In the genomic region with DNA sequence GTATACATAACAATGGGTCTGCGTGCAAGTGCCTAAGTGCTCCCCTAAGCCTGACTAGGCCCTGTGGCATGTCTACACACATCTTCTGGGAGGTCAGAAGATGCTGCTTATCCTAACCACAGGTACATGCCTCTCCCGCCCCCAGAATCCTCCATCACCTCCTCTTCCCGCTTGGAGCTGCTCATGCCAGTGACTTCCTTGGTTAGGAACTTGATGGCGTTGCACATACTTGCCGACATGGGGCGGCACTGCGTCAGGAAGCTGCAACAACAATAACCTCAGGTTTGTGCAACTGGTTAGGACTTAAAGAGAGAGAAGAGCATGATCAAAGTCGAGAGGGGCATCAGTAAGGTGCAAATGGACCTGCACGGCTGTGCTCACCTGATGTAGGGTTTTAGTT, we compare ENCODE assay signal across 28 mouse cellular contexts. TPM values are rescaled to one million over a fixed set of nuclear protein-coding genes. Genes with fewer than 3 reads are reported as not detected.
DNase-seq lines count a peak whose midpoint lies in the region; ATAC-seq lines count a peak whose summit lies in the region.
"Had no signal": no experiment of that assay in that cellular context is flagged by ENCODE, and none has a peak within 500 bp of the region (broad histone marks: within the 10 kb centered on the region; RNA-seq: fewer than 3 reads in every experiment).

No protein-coding gene starts in this region.

- no peak overlapping the region for H3K4me2 ChIP-seq in heart, embryonic 11.5 days
- H3K4me2 ChIP-seq in hindbrain, embryonic 13.5 days, result no peak overlapping the region
- H3K4me2 ChIP-seq: embryonic facial prominence, embryonic 12.5 days; forebrain, embryonic 12.5 days; forebrain, embryonic 15.5 days; heart, embryonic 12.5 days; heart, embryonic 15.5 days; hindbrain, embryonic 14.5 days had no signal

- H3K36me3 ChIP-seq in heart, embryonic 11.5 days (ENCODE audit: control insufficient read depth, insufficient read depth, low read length), result peaks cover 16% of the 10 kb centered on the region
- H3K36me3 ChIP-seq in hindbrain, embryonic 13.5 days, result peaks cover 52% of the 10 kb centered on the region

- no peak overlapping the region for H3K9ac ChIP-seq in heart, embryonic 11.5 days (ENCODE audit: low read depth, low read length)
- no peak overlapping the region for H3K9ac ChIP-seq in hindbrain, embryonic 13.5 days
- H3K9ac ChIP-seq: embryonic facial prominence, embryonic 12.5 days; forebrain, embryonic 12.5 days; forebrain, embryonic 15.5 days; heart, embryonic 12.5 days; heart, embryonic 15.5 days; hindbrain, embryonic 14.5 days had no signal

- WGBS in heart, embryonic 11.5 days (ENCODE audit: insufficient replicate concordance), result 84% methylated on average over 9 of the region's 9 CpGs
- 92% methylated on average over 9 of the region's 9 CpGs for WGBS in hindbrain, embryonic 13.5 days

- H3K27me3 ChIP-seq in heart, embryonic 11.5 days (ENCODE audit: control insufficient read depth, insufficient read depth, low read length), result no peaks in the 10 kb centered on the region
- H3K27me3 ChIP-seq in hindbrain, embryonic 13.5 days, result no peaks in the 10 kb centered on the region
- H3K27me3 ChIP-seq: embryonic facial prominence, embryonic 12.5 days; forebrain, embryonic 12.5 days; forebrain, embryonic 15.5 days; heart, embryonic 12.5 days; heart, embryonic 15.5 days; Patski had no signal

- peak; percentile 86 for DNase-seq in heart, adult 11 months
- DNase-seq in ES-CJ7 (ENCODE audit: low read depth, low spot score) (peak; percentile 55), ZHBTc4 (ENCODE audit: low read depth, low spot score) (peak; percentile 59)
- no peak for DNase-seq in thymus, postnatal 10 days (ENCODE audit: low spot score in 2 of 2)
- DNase-seq: adrenal gland, adult 8-10 months; adrenal gland, postnatal 25 days; cerebellum, adult 8-10 months; cerebellum, postnatal 14 days; gastrocnemius, postnatal 36 days; heart, postnatal 10 days; heart, postnatal 36 days; kidney, adult 18-20 months had no signal

- peaks cover 11% of the 10 kb centered on the region for H3K4me1 ChIP-seq in heart, embryonic 11.5 days (ENCODE audit: control insufficient read depth, insufficient read depth, low read length)
- peaks cover 26% of the 10 kb centered on the region for H3K4me1 ChIP-seq in hindbrain, embryonic 13.5 days (replicated peaks)

- H3K9me3 ChIP-seq in heart, embryonic 11.5 days (replicated peaks; ENCODE audit: control insufficient read depth, low read length), result no peaks in the 10 kb centered on the region
- no peaks in the 10 kb centered on the region for H3K9me3 ChIP-seq in hindbrain, embryonic 13.5 days
- H3K9me3 ChIP-seq: embryonic facial prominence, embryonic 12.5 days; forebrain, embryonic 12.5 days; forebrain, embryonic 15.5 days; G1E; heart, embryonic 12.5 days; heart, embryonic 15.5 days; hindbrain, embryonic 10.5 days had no signal

- no peak for ATAC-seq in heart, embryonic 11.5 days (replicated peaks; ENCODE audit: insufficient number of reproducible peaks, low FRiP score, low TSS enrichment)
- ATAC-seq in hindbrain, embryonic 13.5 days (ENCODE audit: low FRiP score), result no peak
- ATAC-seq: activated CD4-positive, CD25-positive, alpha-beta regulatory T cell, adult 4 months; CD4-positive, CD25-positive, alpha-beta regulatory T cell, adult 4 months; forebrain, embryonic 15.5 days; hindbrain, postnatal 0 days; inflammation-experienced regulatory T-cells, adult 6 months; intestine, embryonic 16.5 days; Patski had no signal

- no peak overlapping the region for H3K4me3 ChIP-seq in heart, embryonic 11.5 days (ENCODE audit: low read depth, low read length)
- no peak overlapping the region for H3K4me3 ChIP-seq in hindbrain, embryonic 13.5 days
- H3K4me3 ChIP-seq: embryonic facial prominence, embryonic 12.5 days; forebrain, embryonic 12.5 days; forebrain, embryonic 15.5 days; heart, embryonic 12.5 days; heart, embryonic 15.5 days; hindbrain, embryonic 10.5 days had no signal

- no peak overlapping the region for H3K27ac ChIP-seq in heart, embryonic 11.5 days (ENCODE audit: low read depth, low read length)
- no peak overlapping the region for H3K27ac ChIP-seq in hindbrain, embryonic 13.5 days
- H3K27ac ChIP-seq: embryonic facial prominence, embryonic 12.5 days; forebrain, embryonic 12.5 days; forebrain, embryonic 15.5 days; heart, embryonic 15.5 days; hindbrain, embryonic 10.5 days; hindbrain, embryonic 14.5 days; hindbrain, postnatal 0 days had no signal

RNA-seq across cellular contexts. Expression of a gene that starts 2.8 kb away (rescaled TPM):
- polyA plus RNA-seq in heart, embryonic 11.5 days (2014; fragmentation: Nextera tagmentation; extraction: Ambion mirVana), result 115 and 122 TPM in 2 replicates
- 126 TPM in 2 replicates for polyA plus RNA-seq in hindbrain, embryonic 13.5 days (2015; fragmentation: Nextera tagmentation; extraction: Ambion mirVana)

RNA-seq across cellular contexts. Expression of a gene that starts 3.0 kb away (rescaled TPM):
- 56.7 and 58.6 TPM in 2 replicates for polyA plus RNA-seq in heart, embryonic 11.5 days (2014; fragmentation: Nextera tagmentation; extraction: Ambion mirVana)
- polyA plus RNA-seq in hindbrain, embryonic 13.5 days (2015; fragmentation: Nextera tagmentation; extraction: Ambion mirVana), result 77.0 and 77.9 TPM in 2 replicates

RNA-seq across cellular contexts. Expression of a gene that starts 10.3 kb away (rescaled TPM):
- 48.2 and 50.8 TPM in 2 replicates for polyA plus RNA-seq in heart, embryonic 11.5 days (2014; fragmentation: Nextera tagmentation; extraction: Ambion mirVana)
- 67.5 and 72.2 TPM in 2 replicates for polyA plus RNA-seq in hindbrain, embryonic 13.5 days (2015; fragmentation: Nextera tagmentation; extraction: Ambion mirVana)

RNA-seq across cellular contexts. Expression of a gene that starts 10.5 kb away (rescaled TPM):
- 0.76 and 1.2 TPM in 2 replicates for polyA plus RNA-seq in heart, embryonic 11.5 days (2014; fragmentation: Nextera tagmentation; extraction: Ambion mirVana)
- polyA plus RNA-seq in hindbrain, embryonic 13.5 days (2015; fragmentation: Nextera tagmentation; extraction: Ambion mirVana), result 0.78 and 1.8 TPM in 2 replicates

RNA-seq across cellular contexts. Expression of a gene that starts 11.9 kb away (rescaled TPM):
- polyA plus RNA-seq in heart, embryonic 11.5 days (2014; fragmentation: Nextera tagmentation; extraction: Ambion mirVana), result 4.8 and 5.0 TPM in 2 replicates
- polyA plus RNA-seq in hindbrain, embryonic 13.5 days (2015; fragmentation: Nextera tagmentation; extraction: Ambion mirVana), result 13.8 and 15.7 TPM in 2 replicates

Comparison
In these comparisons a context has a peak if more than half of its experiments do, and no peak if none do; other contexts are left out.
1. DNase-seq: peak in heart, adult 11 months (single experiment), ES-CJ7 (single experiment) and ZHBTc4 (single experiment); none in thymus, postnatal 10 days (0 of 2).